Mouse (Mus musculus) MEL (cell line): Measurements from ENCODE around the gene Map4. TPM values are rescaled to one million over a fixed set of nuclear protein-coding genes. Genes with fewer than 3 reads are reported as not detected.

ENCODE experiments used
- DNase-seq: peaks from one replicate; pipeline ENCODE4 v3.0.0; 2011; ENCODE audit warnings: low read depth, low spot score
- H3K27ac ChIP-seq: 2 replicates; pipeline ENCODE4 v1.5.1; 2012; ENCODE audit warnings: low read depth, mild to moderate bottlenecking, control low read depth, low read length, moderate library complexity; ENCODE audit not compliant: control insufficient read depth
- H3K27me3 ChIP-seq, 2 experiments: fragments of 150-350 bp in 1 of 2; sonication (generic) in 1 of 2; 2 replicates each; pipeline ENCODE4 v1.6.1; 2012; ENCODE audit warnings: low read length in 2 of 2, mild to moderate bottlenecking in 2 of 2, improper control_type of control experiment in 1 of 2, moderate library complexity in 1 of 2; ENCODE audit not compliant: insufficient read depth in 2 of 2, control insufficient read depth in 1 of 2
- H3K36me3 ChIP-seq, 2 experiments: 2 replicates each; pipeline ENCODE4 v1.6.1; 2012 to 2014; ENCODE audit warnings: low read length in 2 of 2, improper control_type of control experiment in 1 of 2, inconsistent platforms in 1 of 2, mild to moderate bottlenecking in 1 of 2; ENCODE audit not compliant: insufficient read depth in 2 of 2, control insufficient read depth in 1 of 2
- H3K4me1 ChIP-seq, 2 experiments: fragments of 150-350 bp in 1 of 2; sonication (generic) in 1 of 2; 2 replicates each; pipeline ENCODE4 v1.6.1; 2012; ENCODE audit warnings: low read length in 2 of 2, improper control_type of control experiment in 1 of 2, mild to moderate bottlenecking in 1 of 2; ENCODE audit not compliant: insufficient read depth in 2 of 2, control insufficient read depth in 1 of 2
- H3K4me3 ChIP-seq, 2 experiments: fragments of 150-350 bp in 1 of 2; sonication (generic) in 1 of 2; 2 replicates each; pipeline ENCODE4 v1.5.1; 2012; ENCODE audit warnings: low read depth in 2 of 2, low read length in 2 of 2, mild to moderate bottlenecking in 2 of 2, moderate library complexity in 2 of 2, control low read depth in 1 of 2, improper control_type of control experiment in 1 of 2; ENCODE audit not compliant: control insufficient read depth in 1 of 2, insufficient read depth in 1 of 2
- H3K79me2 ChIP-seq: 2 replicates; pipeline ENCODE4 v1.6.1; 2012; ENCODE audit warnings: mild to moderate bottlenecking, low read length, moderate library complexity; ENCODE audit not compliant: control insufficient read depth, poor library complexity, insufficient read depth
- H3K9ac ChIP-seq: 2 replicates; pipeline ENCODE4 v1.6.1; 2012; ENCODE audit warnings: low read depth, mild to moderate bottlenecking, control low read depth, low read length, moderate library complexity; ENCODE audit not compliant: control insufficient read depth, poor library complexity, severe bottlenecking
- H3K9me3 ChIP-seq: fragments of 150-350 bp; sonication (generic); replicated peaks from 2 replicates; pipeline ENCODE4 v1.6.1; 2012; ENCODE audit warnings: mild to moderate bottlenecking, low read length, improper control_type of control experiment, moderate library complexity; ENCODE audit not compliant: insufficient read depth
- CTCF ChIP-seq, 3 experiments: IDR thresholded peaks in 2 of 3; conservative IDR thresholded peaks in 1 of 3; 2 replicates each; pipeline ENCODE4 v1.5.1; 2011 to 2012; ENCODE audit warnings: low read length in 3 of 3, low read depth in 2 of 3, mild to moderate bottlenecking in 2 of 3, improper control_type of control experiment in 1 of 3, inconsistent platforms in 1 of 3, mixed read lengths in 1 of 3, moderate library complexity in 1 of 3; ENCODE audit not compliant: control insufficient read depth in 1 of 3, insufficient read depth in 1 of 3, poor library complexity in 1 of 3, severe bottlenecking in 1 of 3
- MXI1 ChIP-seq: IDR thresholded peaks from 2 replicates; pipeline ENCODE4 v1.6.1; 2011; ENCODE audit warnings: mild to moderate bottlenecking, low read depth, low read length, improper control_type of control experiment
- MYB ChIP-seq: IDR thresholded peaks from 2 replicates; pipeline ENCODE4 v1.6.1; 2011; ENCODE audit warnings: mild to moderate bottlenecking, low read depth, low read length, improper control_type of control experiment
- NRF1 ChIP-seq: IDR thresholded peaks from 2 replicates; pipeline ENCODE4 v1.6.1; 2014; ENCODE audit warnings: low read depth, mild to moderate bottlenecking, inconsistent platforms, low read length, improper control_type of control experiment, moderate library complexity; ENCODE audit not compliant: poor library complexity, insufficient read depth, severe bottlenecking
- POLR2A ChIP-seq, 2 experiments: IDR thresholded peaks; 2 replicates each; pipeline ENCODE4 v1.6.1; 2011 to 2012; ENCODE audit warnings: low read length in 2 of 2, mild to moderate bottlenecking in 2 of 2, control low read depth in 1 of 2, improper control_type of control experiment in 1 of 2, low read depth in 1 of 2, moderate library complexity in 1 of 2; ENCODE audit not compliant: control insufficient read depth in 1 of 2, insufficient read depth in 1 of 2, poor library complexity in 1 of 2
- RCOR1 ChIP-seq: IDR thresholded peaks from 2 replicates; pipeline ENCODE4 v1.6.1; 2012; ENCODE audit warnings: low read depth, mild to moderate bottlenecking, inconsistent platforms, low read length, improper control_type of control experiment
- ZKSCAN1 ChIP-seq: IDR thresholded peaks from 2 replicates; pipeline ENCODE4 v1.6.1; 2012; ENCODE audit warnings: low read depth, mild to moderate bottlenecking, inconsistent platforms, low read length, improper control_type of control experiment, moderate library complexity
- polyA plus RNA-seq, 2 experiments: library from polyadenylated mRNA; stranded (reverse) in 1 of 2; unstranded in 1 of 2; fragments of >175 nt in 1 of 2; fragments of >200 nt in 1 of 2; gene quantifications; 2 replicates each; pipeline versions ENCODE4 v1.2.1 to v1.2.4; 2012; ENCODE audit warnings: low replicate concordance in 2 of 2, low read depth in 1 of 2; ENCODE audit not compliant: insufficient read length in 2 of 2, insufficient read depth in 1 of 2, missing spikeins in 1 of 2
- total RNA-seq: library from RNA; depleted of rRNA; stranded (reverse); fragments of 300-350 nt; gene quantifications from 2 replicates; pipeline ENCODE4 v1.2.3, GENCODE M21; 2012

Map4 gene
- total and polyA plus RNA-seq, 3 experiments = 14.5 to 47.8 TPM; not detected in 1

DNA sequence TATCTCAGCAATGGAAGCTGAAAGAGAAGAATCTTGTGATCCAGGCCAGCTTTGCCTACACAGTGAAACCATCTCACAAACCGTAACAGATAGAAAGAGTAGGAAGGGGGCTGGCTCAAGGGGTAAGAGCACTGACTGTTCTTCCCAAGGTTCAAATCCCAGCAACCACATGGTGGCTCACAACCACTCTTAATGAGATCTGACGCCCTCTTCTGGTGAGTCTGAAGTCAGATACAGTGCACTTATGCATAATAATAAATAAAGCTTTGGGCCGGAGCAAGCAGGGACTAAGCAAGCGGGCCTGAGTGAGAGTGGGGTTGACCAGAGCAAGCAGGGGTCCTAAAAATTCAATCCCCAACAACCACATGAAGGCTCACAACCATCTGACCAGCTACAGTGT is 162.0 kb downstream of the Map4 start:
- H3K27me3 ChIP-seq = no peaks in the 10 kb centered on the region
- H3K9me3 ChIP-seq = no peaks in the 10 kb centered on the region
- no peak overlapping the region for H3K27ac ChIP-seq
- H3K36me3 ChIP-seq = peaks cover 0 to 24% of the 10 kb centered on the region in 2 experiments; a peak in 2 of 4 replicates
- H3K4me3 ChIP-seq = no peak overlapping the region
- H3K4me1 ChIP-seq = no peaks in the 10 kb centered on the region; a peak in 1 of 4 replicates
- no peaks in the 10 kb centered on the region for H3K79me2 ChIP-seq
- TF ChIP-seq POLR2A (IDR thresholded peaks at IDR 0.05; ENCODE audit: control insufficient read depth in 1 of 2, insufficient read depth in 1 of 2, low read depth in 1 of 2, low read length in 2 of 2, poor library complexity in 1 of 2) (no peak), ZKSCAN1 (no peak), RCOR1 (no peak), NRF1 (no peak), CTCF (IDR thresholded peaks at IDR 0.05 in 2 of 3, conservative IDR thresholded peaks at IDR 0.05 in 1 of 3; ENCODE audit: control insufficient read depth in 1 of 3, insufficient read depth in 1 of 3, low read depth in 2 of 3, low read length in 3 of 3, poor library complexity in 1 of 3, severe bottlenecking in 1 of 3) (peak in 1 of 3 experiments; percentile 43; a peak in 3 of 6 replicates)
- TF ChIP-seq, all 39 proteins: peak for 1
- no peak overlapping the region for H3K9ac ChIP-seq
- DNase-seq = peak; percentile 28

DNA sequence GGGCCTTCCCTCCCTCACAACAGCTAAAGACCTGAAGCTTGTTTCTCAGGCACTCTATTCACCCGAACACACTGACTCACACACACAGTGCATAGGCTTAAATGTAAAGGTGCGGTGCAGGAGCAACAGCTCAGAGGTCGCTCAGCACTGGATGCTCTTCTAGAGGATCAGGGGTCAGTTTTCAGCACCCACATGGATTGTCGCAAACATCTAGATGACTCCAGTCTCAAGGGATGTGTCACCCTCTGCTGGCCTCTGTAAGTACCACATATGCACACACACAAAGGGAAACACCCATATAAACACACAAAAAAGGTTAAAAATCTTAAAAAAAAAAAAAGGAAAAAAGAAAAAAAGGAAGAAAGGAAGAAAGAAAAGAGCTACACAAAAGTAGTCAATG is 163.5 kb downstream of the Map4 start:
- peaks cover under 1 to 22% of the 10 kb centered on the region in 2 experiments; a peak in 3 of 4 replicates for H3K36me3 ChIP-seq
- no peak for DNase-seq
- H3K4me3 ChIP-seq = no peak overlapping the region
- H3K4me1 ChIP-seq = no peaks in the 10 kb centered on the region; a peak in 1 of 4 replicates
- H3K9ac ChIP-seq = no peak overlapping the region
- no peaks in the 10 kb centered on the region for H3K9me3 ChIP-seq
- no peaks in the 10 kb centered on the region for H3K27me3 ChIP-seq
- no peaks in the 10 kb centered on the region; the same call in 1 of the 2 replicates for H3K79me2 ChIP-seq
- TF ChIP-seq CTCF (IDR thresholded peaks at IDR 0.05 in 2 of 3, conservative IDR thresholded peaks at IDR 0.05 in 1 of 3; ENCODE audit: control insufficient read depth in 1 of 3, insufficient read depth in 1 of 3, low read depth in 2 of 3, low read length in 3 of 3, poor library complexity in 1 of 3, severe bottlenecking in 1 of 3) = peak in 2 of 3 experiments; percentile 17 to 29; a peak in 3 of 6 replicates
- TF ChIP-seq RCOR1 = no peak
- H3K27ac ChIP-seq = no peak overlapping the region

DNA sequence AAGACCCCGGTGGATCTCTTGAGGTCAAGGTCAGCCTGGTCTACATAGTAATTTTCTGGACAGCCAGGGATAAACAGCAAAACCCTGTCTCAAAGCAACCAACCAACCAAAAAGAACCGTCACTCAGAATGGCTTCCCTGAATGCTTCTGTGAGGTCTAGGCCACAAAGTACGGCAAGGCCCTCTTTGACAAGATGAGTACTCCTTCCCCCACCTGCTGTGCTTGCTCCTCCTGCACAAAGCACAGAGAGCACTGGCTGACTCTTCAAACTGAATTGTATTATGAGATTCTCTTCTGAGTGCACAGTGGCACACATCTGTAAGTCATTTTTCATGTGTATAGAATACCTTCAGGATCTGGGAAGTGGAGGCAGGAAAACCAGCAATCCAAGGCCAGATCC is 166.5 kb downstream of the Map4 start:
- no peak overlapping the region for H3K4me3 ChIP-seq
- H3K9ac ChIP-seq = no peak overlapping the region
- TF ChIP-seq MYB = no peak
- no peak for TF ChIP-seq MXI1
- no peak for DNase-seq
- H3K79me2 ChIP-seq = peaks cover 7% of the 10 kb centered on the region
- H3K9me3 ChIP-seq = no peaks in the 10 kb centered on the region
- H3K27ac ChIP-seq = no peak overlapping the region
- peaks cover 6 to 8% of the 10 kb centered on the region in 2 experiments; a peak in 3 of 4 replicates for H3K36me3 ChIP-seq
- H3K27me3 ChIP-seq = no peaks in the 10 kb centered on the region
- no peaks in the 10 kb centered on the region for H3K4me1 ChIP-seq
